Mouse (Mus musculus) naive thymus-derived CD4-positive, alpha-beta T cell, adult 2 months (primary cell): Measurements from ENCODE around the gene 1700001P01Rik.

ENCODE experiments used
- DNase-seq: peaks from one replicate; pipeline ENCODE4 v3.0.0-alpha.2; 2011; ENCODE audit warnings: low read depth

Gene 1700001P01Rik

DNA sequence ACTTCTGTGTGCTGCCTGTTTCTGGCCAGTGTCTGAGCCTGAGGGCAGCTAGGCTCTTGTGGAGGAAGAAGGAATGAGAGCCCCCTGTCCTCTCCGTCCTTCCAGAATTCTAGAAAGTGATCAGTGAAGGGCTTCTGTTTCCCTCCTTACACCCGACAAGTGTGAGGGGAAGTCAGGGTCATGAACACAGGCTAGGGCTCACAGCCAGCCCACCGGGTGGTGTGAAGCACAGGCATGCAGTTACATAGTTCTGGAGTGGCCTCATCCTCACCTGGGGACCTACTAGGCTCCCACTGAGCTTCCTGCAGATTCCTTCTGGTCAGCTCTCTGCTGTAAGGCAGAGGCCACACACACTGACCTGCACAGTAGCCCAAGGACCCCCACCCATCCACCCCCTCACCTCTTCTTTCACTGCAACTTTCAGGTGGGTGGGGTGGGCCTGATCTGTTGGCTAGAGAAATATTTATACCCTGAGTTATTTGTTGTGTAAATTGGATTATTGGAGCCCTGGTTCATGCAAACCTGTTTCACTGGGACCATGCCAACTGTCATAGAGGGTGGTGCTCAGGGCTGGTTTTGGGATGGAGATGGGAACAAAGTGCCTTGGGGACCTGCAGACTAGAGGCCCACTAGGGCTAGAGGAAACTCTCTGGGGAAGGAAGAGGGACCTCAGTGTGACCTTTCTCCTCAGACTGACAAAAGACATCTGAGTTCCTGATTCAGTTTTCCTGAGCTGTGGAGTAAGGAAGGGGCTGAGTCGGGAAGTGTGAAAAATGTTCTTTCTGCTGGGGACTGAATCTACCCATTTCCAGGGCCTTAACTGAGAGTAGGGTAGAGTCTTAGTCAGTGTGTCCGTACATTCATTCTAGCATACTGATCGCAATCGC lies 33.8 kb upstream of the 1700001P01Rik start:
- DNase-seq = no peak

DNA sequence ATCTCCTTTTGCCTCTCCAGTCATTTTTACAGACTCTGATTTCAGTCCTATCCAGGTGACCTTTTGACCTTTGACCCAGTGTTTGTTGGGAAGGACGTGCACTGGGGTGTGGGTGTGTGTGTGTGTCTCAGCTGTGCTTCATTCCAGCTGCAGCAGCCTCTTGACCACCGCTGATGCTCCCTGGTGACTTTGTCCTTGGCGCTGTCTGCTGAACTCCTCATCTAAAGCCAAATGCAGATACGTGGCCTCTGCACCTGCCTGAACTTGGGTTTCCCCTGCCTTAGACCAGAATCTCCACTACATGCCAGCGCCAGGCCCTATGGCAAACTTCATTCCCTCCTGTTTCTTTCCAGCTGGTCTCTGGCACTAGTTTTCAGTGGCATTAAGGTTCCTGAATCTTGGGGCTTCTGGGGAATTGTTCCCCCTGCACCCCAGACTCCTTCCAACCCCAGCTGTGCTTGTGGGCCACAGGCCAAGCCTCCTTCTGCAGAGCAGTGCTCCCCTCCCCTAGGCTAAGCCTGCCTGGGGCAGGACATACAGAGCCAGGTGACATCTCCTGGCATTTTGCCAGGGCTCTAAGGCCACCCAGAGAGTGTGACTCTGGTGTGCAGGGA lies 33.0 kb upstream of the 1700001P01Rik start:
- no peak for DNase-seq

DNA sequence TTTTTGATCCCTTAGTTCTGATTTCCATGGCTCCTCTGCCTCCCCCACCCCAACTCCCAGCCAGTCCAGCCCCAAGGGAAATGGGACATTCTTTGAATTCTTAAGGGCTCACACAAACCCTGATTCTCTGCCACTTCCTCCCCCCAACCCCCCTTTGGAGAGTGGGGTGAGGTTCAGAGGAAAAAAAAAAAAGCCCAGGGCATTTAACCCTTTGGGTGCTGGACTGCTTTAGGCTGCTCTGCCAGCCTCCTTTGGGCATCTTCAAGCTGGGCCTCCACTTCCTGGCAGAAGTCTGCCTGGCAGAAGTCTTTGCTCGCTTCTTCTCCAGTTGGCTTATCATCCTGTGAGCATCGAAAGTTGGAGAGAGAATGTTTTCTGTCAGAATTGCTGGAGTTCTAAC lies 32.4 kb upstream of the 1700001P01Rik start:
- peak; percentile 81 for DNase-seq

DNA sequence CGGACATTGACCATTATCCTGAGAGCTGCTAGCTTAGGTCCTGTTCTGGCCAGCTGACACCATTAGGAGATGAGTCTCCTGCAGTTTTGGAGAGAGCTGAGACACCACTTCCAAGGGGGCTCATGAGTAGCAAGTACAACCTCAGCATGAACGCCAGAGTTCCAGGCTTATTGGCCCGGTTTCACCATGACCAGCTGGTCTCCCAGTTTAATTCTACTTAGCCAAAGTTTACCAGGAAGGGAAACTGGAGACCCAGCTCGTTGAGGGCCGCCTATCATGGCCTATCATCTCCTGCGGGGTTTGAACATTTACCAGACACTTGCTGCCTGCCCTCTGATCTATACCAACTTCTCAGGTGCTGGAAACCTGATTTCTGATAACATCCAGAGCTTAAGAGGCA lies 31.9 kb upstream of the 1700001P01Rik start:
- no peak for DNase-seq

DNA sequence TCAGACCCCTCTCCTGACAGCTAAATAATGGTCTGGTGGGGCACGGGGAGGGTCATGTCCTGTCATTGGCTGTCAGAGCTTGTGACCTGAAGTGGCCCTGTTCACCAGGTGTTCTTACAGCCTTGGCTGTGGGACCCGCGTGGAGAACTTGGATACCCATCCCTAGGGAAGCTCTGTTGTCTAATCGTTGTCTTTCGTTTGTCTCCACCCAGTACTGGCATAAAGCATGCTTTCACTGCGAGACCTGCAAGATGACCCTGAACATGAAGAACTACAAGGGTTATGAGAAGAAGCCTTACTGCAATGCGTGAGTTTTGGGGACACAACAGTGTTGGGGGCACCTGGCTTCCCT lies 30.9 kb upstream of the 1700001P01Rik start:
- no peak for DNase-seq

DNA sequence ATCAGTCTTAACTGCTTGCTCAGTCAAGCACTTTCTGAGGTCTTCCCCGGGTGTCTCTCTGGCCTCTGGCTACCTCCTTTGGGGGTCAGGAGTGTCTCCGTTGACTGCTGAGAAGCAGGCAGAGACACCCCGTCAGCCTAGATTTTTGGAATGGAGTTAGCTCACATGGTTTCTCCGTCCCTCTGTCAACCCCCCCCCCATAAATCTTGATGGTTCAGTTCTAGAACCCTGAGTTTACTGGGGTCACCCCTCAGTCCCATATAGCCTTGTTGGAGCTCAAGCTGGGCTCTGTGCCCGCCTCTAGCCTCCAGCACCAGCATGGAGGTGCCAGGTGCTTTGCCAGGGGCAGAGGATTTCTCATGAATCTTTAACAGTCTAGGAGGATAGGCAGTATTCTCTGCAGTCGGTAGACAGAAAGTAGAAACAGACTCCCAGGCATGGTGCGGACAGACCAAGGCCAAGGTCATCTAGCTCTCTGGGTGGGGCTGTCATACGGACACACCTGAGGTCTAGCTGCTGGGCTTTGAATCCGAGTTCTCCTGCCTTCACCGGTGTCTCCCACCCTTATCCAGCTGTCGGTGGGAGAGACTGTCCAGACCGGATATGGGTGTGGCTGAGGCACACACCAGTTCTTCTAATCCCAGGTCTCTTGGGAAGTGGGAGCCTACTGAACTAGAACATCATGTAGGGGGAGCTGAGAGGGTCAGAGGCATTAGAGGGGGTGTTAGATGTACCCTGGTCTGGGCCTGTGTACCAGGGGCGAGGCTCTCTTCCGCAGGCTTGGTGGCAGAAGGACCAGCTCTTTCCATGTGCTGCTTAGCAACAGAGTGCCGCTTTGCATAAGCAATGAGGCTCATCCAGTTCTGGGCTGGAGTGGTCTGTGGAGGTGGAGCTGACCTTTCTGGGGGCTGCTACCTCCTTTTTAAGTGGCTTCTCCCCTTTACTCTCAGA lies 30.2 kb upstream of the 1700001P01Rik start:
- no peak for DNase-seq

DNA sequence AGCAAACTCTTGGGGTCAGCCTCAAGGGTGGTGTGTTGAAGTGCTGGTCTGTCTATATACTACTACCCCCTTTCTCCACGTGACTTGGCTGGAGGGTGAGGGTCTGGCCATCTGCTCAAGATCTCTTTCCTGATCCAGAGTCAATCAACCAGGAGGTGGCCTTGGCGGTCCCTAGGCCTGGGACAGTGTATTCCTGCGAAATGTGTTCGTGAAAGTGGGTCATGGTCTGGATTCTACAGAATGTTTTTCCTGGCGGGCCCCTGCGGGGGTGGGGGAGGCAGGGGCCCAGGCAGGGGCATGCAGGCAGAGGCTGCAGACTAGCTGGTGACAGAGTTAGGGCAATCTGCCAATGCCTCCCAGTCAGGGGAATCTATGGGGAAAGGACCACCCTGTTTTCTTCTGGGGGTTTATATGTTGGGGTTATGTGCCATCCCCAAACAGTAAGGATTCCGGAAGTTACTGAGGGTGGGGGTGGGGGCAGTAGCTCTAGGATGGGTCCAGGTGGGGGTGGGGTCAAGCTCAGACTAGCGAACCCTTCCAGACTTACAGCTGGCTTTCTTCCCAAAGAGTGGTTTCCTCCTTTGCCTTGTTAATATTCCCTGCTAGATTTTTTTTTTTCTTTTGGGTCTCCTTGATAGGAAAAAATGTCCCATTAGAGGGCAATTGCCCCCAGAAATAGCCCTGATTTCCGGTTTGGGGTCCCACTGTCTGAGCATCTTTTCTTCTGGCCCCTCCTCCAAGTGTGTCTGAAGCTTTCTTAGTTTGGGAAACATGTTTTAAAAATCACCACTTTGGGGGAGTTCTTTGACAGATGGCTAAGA lies 29.3 kb upstream of the 1700001P01Rik start:
- DNase-seq = no peak

DNA sequence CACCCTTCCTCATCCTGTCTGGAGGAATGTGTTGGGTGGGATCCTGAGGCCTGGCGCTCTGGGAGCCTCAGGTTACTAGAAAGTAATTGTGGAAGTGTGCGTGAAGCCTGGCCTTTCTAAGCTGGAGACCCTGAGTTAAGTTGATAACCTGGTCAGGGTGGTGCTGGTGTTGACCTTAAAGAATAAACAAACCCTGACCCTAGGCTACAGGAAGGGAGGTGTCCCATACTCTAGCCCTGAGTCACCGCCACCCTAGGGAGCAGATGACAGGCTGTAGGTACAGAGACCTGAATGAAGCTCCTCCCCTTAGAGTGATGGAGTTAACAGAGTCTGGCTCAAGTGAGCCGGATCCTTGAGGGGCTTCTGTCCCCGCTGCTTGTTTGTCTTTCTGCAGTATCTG lies 28.1 kb upstream of the 1700001P01Rik start:
- DNase-seq = no peak

DNA sequence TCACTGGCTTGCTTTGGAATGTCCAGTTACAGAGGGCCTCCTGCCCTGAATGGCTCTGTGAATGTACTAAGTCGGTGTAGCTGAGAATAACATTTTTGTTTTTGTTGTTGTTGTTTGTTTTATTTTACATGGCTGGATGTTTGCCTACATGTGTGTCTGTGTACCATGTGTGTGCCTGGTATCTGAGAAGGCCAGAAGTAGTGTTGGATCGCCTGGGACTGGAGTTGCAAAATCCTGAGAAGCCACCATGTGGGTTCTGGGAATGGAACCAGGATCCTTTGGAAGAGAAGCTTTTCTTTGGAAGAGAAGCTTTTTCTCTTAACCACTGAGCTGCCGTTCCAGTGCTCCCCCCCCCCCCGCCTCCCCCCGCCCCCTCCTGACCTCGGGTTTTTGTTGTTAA lies 26.8 kb upstream of the 1700001P01Rik start:
- DNase-seq = no peak

DNA sequence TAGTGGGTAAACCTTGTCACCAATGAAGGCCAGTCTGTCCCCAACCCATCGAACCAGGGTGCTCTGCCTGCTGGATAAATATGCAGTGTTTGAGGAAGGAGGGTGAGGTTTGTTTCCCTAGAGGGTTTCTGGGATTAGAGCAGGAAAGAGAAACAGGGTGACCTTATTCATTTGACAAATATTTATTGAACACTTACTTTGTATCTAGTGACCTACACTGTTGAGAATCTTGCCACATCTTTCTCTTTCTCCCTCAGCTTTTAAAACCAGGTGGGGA lies 26.4 kb upstream of the 1700001P01Rik start:
- DNase-seq = no peak

DNA sequence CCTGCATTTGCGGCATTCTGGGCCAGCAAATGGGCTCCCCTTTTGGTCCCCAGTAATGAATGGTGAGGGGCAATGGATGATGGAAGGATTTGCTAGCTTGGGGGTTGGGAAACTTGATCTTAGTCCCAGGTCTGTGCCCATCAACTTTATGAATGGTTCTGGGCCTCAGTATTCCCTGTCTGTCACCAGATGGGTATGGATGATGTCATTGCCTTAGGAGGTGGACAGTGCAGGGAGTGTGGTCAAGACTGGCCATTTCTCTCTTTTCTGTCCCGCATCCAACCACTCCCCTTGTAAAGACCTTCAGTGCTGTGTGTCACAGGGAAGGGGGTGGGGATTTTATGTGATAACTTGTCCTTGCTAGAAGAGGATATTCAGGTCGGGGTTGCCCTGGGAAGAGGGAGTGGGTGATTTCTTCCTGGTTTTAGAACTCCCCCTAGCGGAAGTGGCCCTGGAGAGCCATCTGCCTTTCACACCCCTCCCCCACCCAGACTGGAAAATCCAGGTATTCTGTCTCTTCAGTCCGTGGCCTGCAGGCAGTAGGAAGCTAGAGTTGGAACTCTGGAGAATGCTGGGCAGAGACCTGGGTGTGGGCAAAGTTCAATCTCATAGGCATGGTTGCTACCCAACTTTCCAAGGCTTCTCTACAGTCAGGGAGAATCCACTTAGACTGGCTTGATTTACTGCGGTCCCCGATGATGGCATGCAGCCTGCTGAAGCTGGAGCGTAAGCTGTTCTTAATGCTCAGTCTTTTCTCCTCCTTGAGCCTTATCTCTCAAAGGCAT lies 25.9 kb upstream of the 1700001P01Rik start:
- DNase-seq = no peak

DNA sequence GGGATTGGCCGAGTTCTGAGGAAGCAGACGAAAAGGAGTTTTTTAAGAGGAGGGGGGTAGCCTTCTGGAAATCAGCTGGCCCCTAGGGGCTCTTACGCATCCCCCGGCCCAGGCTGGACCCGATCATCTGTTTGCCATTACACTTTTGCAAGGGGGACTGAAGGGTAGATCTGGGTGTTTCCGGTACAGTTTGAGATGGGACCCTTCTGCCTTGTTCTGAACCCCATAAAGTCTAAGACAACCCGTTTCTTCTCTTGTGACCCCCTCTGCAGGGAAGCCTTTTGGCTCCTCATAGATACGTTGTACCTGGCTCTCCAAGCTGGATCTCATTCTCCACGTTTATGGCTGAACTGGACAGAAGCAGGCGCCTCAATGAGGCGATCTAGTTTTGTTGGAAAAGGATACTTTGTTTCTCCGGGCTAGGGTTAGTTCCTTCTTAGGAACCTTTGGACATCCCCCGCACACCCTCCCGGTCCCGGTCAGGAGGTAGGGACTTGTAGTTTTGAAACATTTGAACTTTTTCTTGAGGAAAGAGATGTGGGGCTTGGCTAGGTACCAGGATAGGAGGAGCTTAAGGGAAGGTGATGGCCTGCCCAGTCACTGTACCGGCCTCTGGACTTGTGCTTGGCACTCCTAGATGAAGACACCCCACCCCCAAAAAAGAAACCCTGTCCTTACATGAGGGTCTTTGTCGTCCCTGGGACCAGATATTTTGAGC lies 25.1 kb upstream of the 1700001P01Rik start:
- no peak for DNase-seq

DNA sequence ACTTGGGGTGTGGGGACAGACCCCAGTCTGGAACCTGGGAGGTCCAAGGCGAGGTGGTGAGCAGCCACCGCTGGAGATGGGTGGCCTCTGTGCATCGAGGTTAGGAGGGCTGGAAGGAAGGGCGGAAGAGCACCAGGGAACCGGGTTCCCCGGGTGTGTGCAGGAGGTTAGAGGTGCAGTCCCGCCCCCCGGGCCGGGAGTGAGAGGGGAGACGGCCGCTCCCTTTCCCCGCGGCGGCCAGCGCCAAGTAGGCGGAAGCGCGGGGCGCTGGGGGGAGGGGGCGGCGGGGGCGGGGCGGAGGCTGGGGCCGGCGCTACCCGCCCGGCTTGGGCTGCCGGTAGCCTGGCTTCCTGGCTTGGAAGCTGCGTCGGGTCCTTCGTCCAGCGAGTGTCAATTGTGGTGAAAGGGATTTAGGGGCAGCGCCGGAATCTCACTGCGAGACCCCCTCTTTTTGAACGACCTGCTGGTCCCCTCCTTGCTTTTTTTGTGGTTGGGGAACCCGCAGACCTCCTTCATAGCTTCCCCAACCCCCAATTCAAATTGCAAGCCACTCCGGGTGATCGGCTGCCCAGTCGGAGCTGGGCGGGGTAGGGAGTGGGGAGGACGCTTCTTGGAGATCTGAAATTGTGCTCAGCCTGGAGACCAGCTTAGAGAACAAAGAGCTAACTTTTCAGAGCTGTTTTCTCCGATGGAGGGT lies 24.4 kb upstream of the 1700001P01Rik start:
- DNase-seq = peak; percentile 77

DNA sequence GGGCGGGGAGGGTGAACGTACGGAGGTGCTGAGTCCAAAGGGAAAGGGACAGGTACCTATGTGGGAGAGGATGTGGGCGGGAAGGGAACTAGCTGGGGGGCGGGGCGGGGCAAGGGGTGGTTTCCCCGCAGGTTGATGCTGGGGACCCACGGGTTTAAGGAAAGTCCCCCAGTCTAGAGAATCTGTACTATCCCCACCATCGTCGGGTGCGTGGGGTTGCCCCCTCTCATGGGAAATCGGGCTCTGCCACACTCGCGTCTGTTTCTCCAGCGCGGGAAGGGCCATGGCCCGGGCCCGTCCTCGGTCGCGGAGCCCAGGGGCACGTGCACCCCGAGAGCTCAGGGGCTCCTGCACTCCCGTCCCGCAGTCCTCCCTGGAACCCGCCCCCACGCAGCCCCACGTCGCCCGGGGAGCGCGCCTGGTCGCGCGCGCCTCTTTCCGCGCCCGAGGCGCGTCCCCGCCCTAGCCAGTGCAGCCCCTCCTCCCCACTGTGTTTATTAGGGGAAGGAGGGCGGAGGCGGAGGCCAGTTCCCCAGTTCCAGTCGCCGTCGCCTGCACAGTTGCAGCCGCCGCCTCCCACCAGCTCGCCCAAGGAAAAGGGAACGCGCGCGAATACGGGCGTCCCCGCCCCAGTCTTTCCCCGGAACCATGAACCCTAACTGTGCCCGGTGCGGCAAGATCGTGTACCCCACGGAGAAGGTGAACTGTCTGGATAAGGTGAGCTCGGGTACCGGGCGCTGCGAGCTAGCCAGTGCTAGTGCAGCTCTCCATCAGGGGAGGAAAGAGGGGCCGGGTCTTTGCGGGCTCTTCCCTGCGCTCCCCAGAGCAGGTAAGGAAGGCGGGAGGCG lies 23.7 kb upstream of the 1700001P01Rik start:
- no peak for DNase-seq

DNA sequence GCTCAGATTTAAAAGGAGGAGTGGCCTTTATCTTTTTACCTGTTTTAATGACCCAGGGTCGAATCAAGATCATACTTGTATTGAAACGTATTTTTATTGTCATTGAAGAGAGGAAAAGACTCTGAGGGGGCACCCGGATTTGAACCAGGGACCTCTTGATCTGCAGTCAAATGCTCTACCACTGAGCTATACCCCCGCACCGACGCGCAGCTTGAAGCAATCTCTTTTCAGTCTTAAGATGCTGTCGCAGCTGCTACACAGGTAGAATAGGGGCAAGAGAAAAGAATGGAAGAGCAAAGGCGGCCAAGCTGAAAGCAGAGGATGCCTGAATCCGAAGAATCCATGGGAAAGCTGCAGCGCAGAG lies 23.0 kb upstream of the 1700001P01Rik start, which contains the start of gene Lasp1:
Gene Lasp1, plus strand, starts transcription at position 219 of the 364 bp plus-strand sequence.
- peak; percentile 95 for DNase-seq

DNA sequence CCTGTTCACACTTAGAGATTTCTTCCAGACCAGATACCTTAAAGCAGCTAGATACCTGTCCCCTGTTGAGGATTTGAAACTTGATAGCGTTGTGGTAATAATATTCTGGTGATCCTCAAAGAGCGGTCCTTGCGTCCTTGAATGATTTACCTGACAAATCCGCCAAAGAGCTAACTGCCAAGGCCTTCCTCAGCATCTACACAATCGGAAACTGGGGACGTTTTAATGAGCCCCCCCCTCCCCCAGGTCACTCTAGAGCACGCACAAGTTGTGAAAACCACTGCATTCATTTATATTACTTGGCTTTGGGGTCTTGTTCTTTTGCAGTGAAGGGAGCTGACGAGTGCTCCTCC lies 22.3 kb upstream of the 1700001P01Rik start:
- no peak for DNase-seq

DNA sequence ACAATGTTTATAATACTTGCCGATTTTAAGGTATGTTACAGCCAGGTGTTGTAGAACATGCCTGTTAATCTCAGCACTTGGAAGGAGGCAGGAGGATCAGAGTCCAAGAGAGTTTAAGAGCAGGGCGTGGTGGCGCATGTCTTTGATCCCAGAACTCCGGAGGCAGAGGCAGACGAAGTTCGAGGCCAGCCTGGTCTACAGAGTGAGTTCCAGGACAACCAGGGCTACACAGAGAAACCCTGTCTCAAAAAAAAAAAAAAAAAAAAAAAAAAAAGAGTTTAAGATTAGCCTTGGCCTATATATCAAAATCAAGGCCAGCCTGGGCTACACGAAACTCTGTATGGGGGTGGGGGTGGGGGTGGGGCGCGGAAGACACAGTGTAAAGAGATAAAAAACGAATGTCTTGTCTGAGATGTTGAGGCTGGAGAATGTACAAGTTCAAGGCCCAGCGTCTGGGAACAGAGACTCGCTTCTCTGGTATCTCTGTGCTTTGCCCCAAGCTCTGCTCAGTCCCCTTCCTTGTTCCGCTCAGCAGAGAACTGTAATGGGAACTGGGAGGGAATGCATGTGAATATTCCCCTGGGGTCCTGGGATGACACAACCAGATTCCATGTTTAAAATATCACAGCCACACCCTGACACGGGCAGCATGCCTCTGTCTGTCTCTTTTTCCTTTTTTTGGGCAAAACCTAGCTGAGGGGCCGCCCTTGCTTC lies 21.8 kb upstream of the 1700001P01Rik start:
- DNase-seq = no peak

DNA sequence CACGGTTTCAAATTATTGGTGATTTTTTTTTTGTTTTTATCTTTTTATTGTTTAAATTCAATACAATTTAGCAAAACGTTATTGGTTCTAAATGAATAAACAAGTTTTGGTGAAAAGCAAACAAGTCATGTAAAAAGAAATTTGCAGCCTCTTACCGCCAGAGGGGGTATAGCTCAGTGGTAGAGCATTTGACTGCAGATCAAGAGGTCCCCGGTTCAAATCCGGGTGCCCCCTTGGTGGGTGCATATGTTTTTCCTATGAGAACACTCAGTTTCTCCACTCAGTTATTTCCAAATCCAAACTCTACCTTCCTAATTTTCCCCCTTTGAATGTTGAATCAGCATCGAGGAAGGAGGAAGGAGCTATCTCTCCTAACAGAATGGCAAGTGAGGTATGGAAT lies 21.2 kb upstream of the 1700001P01Rik start:
- peak; percentile 84 for DNase-seq
